Mouse (Mus musculus) mature B cell (primary cell): ENCODE data around the gene Rhox1.
"Not testable (repeated sequence)": the region's sequence is repeated elsewhere in the genome, so short reads cannot be mapped to it uniquely, and the experiment has no call there.

Source experiments
- in situ Hi-C: fragments of 300-500 bp; cut with MboI; formaldehyde crosslinking; loops from 2 replicates; pipeline ENCODE4 v1.14.3; 2019

Gene Rhox1

GRCm38 (mm10) chrX:37222158-37222557 lies at the start of gene Rhox1:
Rhox1 (minus strand) TSS chrX:37222258.
- in situ Hi-C loops: not testable (repeated sequence)

- in situ Hi-C loops: not testable (repeated sequence)
These were observed 43.0 kb upstream of the Rhox1 start, which contains the start of gene Rhox4a for GRCm38 (mm10) chrX:37265038-37265437. Rhox4a (plus strand) TSS chrX:37265338.

- in situ Hi-C loops: not testable (repeated sequence)
These were observed 27.6 kb upstream of the Rhox1 start, which contains the start of gene Rhox3a for GRCm38 (mm10) chrX:37249619-37250018. Rhox3a (plus strand) TSS chrX:37249919.

GRCm38 (mm10) chrX:37244676-37245075 lies 22.6 kb upstream of the Rhox1 start, which contains the start of gene Rhox2a:
Rhox2a (plus strand) TSS chrX:37244976.
- in situ Hi-C loops: not testable (repeated sequence)

GRCm38 (mm10) chrX:37210941-37211340 lies 11.1 kb downstream of the Rhox1 start, which contains the start of gene Gm9:
Gm9 (minus strand) TSS chrX:37211041.
- in situ Hi-C loops: no loop called here

GRCm38 (mm10) chrX:37198676-37199075 lies 23.4 kb downstream of the Rhox1 start:
- in situ Hi-C loops: no loop called here

- in situ Hi-C loops: no loop called here
These were observed 30.2 kb downstream of the Rhox1 start for GRCm38 (mm10) chrX:37191744-37192379.

GRCm38 (mm10) chrX:37191105-37191743 lies 30.8 kb downstream of the Rhox1 start, which contains the start of the genes Ndufa1 and Rnf113a1:
Ndufa1 (minus strand) TSS chrX:37191163.
Rnf113a1 (plus strand) TSS chrX:37191245.
- in situ Hi-C loops: no loop called here

- in situ Hi-C loops: no loop called here
These were observed 31.3 kb downstream of the Rhox1 start for GRCm38 (mm10) chrX:37190755-37191104.

GRCm38 (mm10) chrX:37184401-37184800 lies 37.7 kb downstream of the Rhox1 start:
- in situ Hi-C loops: not testable (repeated sequence)

GRCm38 (mm10) chrX:37168742-37169141 lies 53.3 kb downstream of the Rhox1 start, which contains the start of gene Akap14:
Akap14 (minus strand) TSS chrX:37168842.
- in situ Hi-C loops: no loop called here

- in situ Hi-C loops: no loop called here
These were observed 55.0 kb downstream of the Rhox1 start for GRCm38 (mm10) chrX:37167085-37167484.
